In the genomic region with DNA sequence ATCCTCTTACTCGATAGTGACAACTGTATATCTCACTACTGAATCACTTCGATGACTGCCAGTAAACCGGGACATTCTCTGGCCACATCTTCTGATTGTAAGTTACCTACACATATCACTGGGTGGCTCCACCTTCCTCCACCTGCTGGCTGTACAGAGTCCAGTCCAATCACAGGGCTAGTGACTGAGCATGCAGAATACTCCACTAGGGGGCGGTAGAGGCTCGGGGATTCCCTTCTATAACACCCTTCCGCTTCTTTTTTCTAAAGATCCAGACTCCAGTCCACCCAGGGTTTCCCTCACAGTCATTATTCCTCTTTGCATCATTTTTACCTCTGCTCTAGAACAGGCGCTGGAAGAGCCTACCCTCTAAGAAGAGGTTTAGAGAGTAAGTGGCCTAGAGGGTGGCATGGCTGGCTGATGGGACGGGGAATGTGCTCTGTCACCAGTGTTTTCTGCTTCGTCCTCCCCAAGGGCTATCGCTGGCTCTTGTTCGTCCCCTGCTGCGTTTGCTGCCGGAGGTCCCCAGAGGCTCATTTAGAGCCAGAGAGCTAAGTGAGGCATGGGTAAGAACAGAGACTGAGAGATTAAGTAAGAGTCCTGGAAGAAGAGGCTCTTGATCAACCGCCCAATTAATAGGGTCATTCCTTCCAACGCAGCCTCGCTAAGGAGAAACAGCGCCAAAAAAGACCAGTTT, we compare ENCODE assay signal across 8 mouse cellular contexts. TPM values are rescaled to one million over a fixed set of nuclear protein-coding genes. Genes with fewer than 3 reads are reported as not detected.
DNase-seq lines count a peak whose midpoint lies in the region; ATAC-seq and TF ChIP-seq lines count a peak whose summit lies in the region.

No protein-coding gene starts in this region.

- TF ChIP-seq EP300 in MEL (IDR thresholded peaks at IDR 0.05; ENCODE audit: low read depth in 1 of 2, low read length in 2 of 2) = no peak

- no peak overlapping the region for H3K4me3 ChIP-seq in MEL (ENCODE audit: control insufficient read depth in 1 of 2, insufficient read depth in 1 of 2, low read depth in 2 of 2, low read length in 2 of 2)
- peak overlapping the region; percentile 21 for H3K4me3 ChIP-seq in cerebellum, adult 2 months (replicated peaks; ENCODE audit: insufficient read depth, low read depth, low read length)
- H3K4me3 ChIP-seq in layer of hippocampus, adult 2 months = peak overlapping the region; percentile 40
- H3K4me3 ChIP-seq in lung, adult 2 months (replicated peaks; ENCODE audit: extremely low read depth, low read depth, low read length) = no peak overlapping the region

- H3K9me3 ChIP-seq in MEL (replicated peaks; ENCODE audit: insufficient read depth, low read length) = no peaks in the 10 kb centered on the region

- H3K27me3 ChIP-seq in MEL (ENCODE audit: control insufficient read depth in 1 of 2, insufficient read depth in 2 of 2, low read length in 2 of 2) = no peaks in the 10 kb centered on the region
- no peaks in the 10 kb centered on the region for H3K27me3 ChIP-seq in cerebellum, adult 2 months (ENCODE audit: control insufficient read depth, insufficient read depth, low read length)

- no peaks in the 10 kb centered on the region for H3K79me2 ChIP-seq in MEL (ENCODE audit: control insufficient read depth, insufficient read depth, low read length, poor library complexity)

- DNase-seq in MEL (ENCODE audit: low read depth, low spot score) = peak; percentile 74
- DNase-seq in cerebellum, adult 2 months = peak; percentile 79 to 82
- DNase-seq in layer of hippocampus, adult 2 months (ENCODE audit: low spot score in 2 of 2) = peak; percentile 62 to 86
- peak; percentile 79 for DNase-seq in lung, adult 2 months
- peak; percentile 77 for DNase-seq in testis, postnatal 14 days (ENCODE audit: low spot score)

- peaks cover 0 to 4% of the 10 kb centered on the region in 2 experiments; a peak in 2 of 4 replicates for H3K36me3 ChIP-seq in MEL (ENCODE audit: control insufficient read depth in 1 of 2, insufficient read depth in 2 of 2, low read length in 2 of 2)

- H3K4me1 ChIP-seq in MEL (ENCODE audit: control insufficient read depth in 1 of 2, insufficient read depth in 2 of 2, low read length in 2 of 2) = peaks cover 0 to 8% of the 10 kb centered on the region in 2 experiments; a peak in 1 of 4 replicates
- H3K4me1 ChIP-seq in cerebellum, adult 2 months (ENCODE audit: control insufficient read depth, insufficient read depth, low read length) = peaks cover 6% of the 10 kb centered on the region; the same call in 1 of the 2 replicates
- peaks cover 13% of the 10 kb centered on the region for H3K4me1 ChIP-seq in lung, adult 2 months (ENCODE audit: control insufficient read depth, insufficient read depth, low read length)

- TF ChIP-seq POLR2A in MEL (IDR thresholded peaks at IDR 0.05; ENCODE audit: control insufficient read depth in 1 of 2, insufficient read depth in 1 of 2, low read depth in 1 of 2, low read length in 2 of 2, poor library complexity in 1 of 2) = no peak
- TF ChIP-seq POLR2A in cerebellum, adult 2 months (IDR thresholded peaks at IDR 0.05; ENCODE audit: borderline replicate concordance, insufficient read depth, low read length) = no peak
- no peak for TF ChIP-seq POLR2A in lung, adult 2 months (IDR thresholded peaks at IDR 0.05; ENCODE audit: borderline replicate concordance, extremely low read depth, low read depth, low read length)

- ATAC-seq in frontal cortex, adult (ENCODE audit: low TSS enrichment) = peak; percentile 97
- ATAC-seq in hematopoietic stem cell, adult 5-6 weeks (replicated peaks in 1 of 2; ENCODE audit: insufficient read depth in 1 of 2, low FRiP score in 2 of 2, low TSS enrichment in 1 of 2, low read depth in 1 of 2, poor library complexity in 2 of 2, severe bottlenecking in 2 of 2) = peak; percentile 54 to 57
- ATAC-seq in neutrophil, adult 5-6 weeks (ENCODE audit: extremely low read depth, insufficient number of reproducible peaks, low FRiP score, poor library complexity, severe bottlenecking) = peak; percentile 84

- H3K9ac ChIP-seq in MEL (ENCODE audit: control insufficient read depth, low read depth, low read length, poor library complexity, severe bottlenecking) = no peak overlapping the region

- WGBS in cerebellum, adult 2 months = 17% methylated on average over 17 of the region's 17 CpGs
- WGBS in lung, adult 2 months = 30% methylated on average over 17 of the region's 17 CpGs

- no peak overlapping the region for H3K27ac ChIP-seq in MEL (ENCODE audit: control insufficient read depth, low read depth, low read length)
- no peak overlapping the region for H3K27ac ChIP-seq in cerebellum, adult 2 months (ENCODE audit: insufficient read depth, low read length)
- H3K27ac ChIP-seq in layer of hippocampus, adult 2 months = no peak overlapping the region

- TF ChIP-seq RAD21 in MEL (IDR thresholded peaks at IDR 0.05; ENCODE audit: low read depth, low read length) = peak; percentile 82

- peak; percentile 70 to 87 (median 81) for TF ChIP-seq CTCF in MEL (IDR thresholded peaks at IDR 0.05 in 2 of 3, conservative IDR thresholded peaks at IDR 0.05 in 1 of 3; ENCODE audit: control insufficient read depth in 1 of 3, insufficient read depth in 1 of 3, low read depth in 2 of 3, low read length in 3 of 3, poor library complexity in 1 of 3, severe bottlenecking in 1 of 3)
- peak; percentile 88 for TF ChIP-seq CTCF in cerebellum, adult 2 months (IDR thresholded peaks at IDR 0.05; ENCODE audit: borderline replicate concordance, insufficient read depth, low read depth, low read length)
- peak; percentile 98 for TF ChIP-seq CTCF in layer of hippocampus, adult 2 months (conservative IDR thresholded peaks at IDR 0.05)
- peak; percentile 95 for TF ChIP-seq CTCF in lung, adult 2 months (IDR thresholded peaks at IDR 0.05; ENCODE audit: insufficient read depth, low read length)

TF ChIP-seq in MEL, 35 proteins besides CTCF, POLR2A, EP300 and RAD21:
- no peak for TF ChIP-seq E2F4 (IDR thresholded peaks at IDR 0.05; ENCODE audit: borderline replicate concordance, low read depth, low read length)
- no peak for TF ChIP-seq MAX (IDR thresholded peaks at IDR 0.05; ENCODE audit: low read length)
- TF ChIP-seq TBP (IDR thresholded peaks at IDR 0.05; ENCODE audit: low read depth, low read length) = no peak
- peak; percentile 83 for TF ChIP-seq SMC3 (IDR thresholded peaks at IDR 0.05; ENCODE audit: low read depth, low read length)
- no peak for TF ChIP-seq NELFE (IDR thresholded peaks at IDR 0.05; ENCODE audit: low read depth, low read length)
- TF ChIP-seq ZC3H11A (IDR thresholded peaks at IDR 0.05; ENCODE audit: low read depth, low read length) = peak; percentile 71
- no peak for TF ChIP-seq RCOR1 (IDR thresholded peaks at IDR 0.05; ENCODE audit: low read depth, low read length)

RNA-seq across cellular contexts. Expression of a gene that starts 16.9 kb away (rescaled TPM):
- 5.8 and 7.4 TPM in 2 replicates for total RNA-seq in MEL (2012; rRNA removed)
- 10 to 100 TPM in 1 of 2 experiments, not detected in 1; 10.4 TPM for polyA plus RNA-seq in MEL (2012; ENCODE audit: insufficient read depth in 1 of 2, insufficient read length in 2 of 2, low read depth in 1 of 2, low replicate concordance in 2 of 2, missing spikeins in 1 of 2)
- polyA plus RNA-seq in cerebellum, adult 2 months (2012; rRNA removed) = 17.3 and 18.3 TPM in 2 replicates
- 36.5 and 39.0 TPM in 2 replicates for total RNA-seq in hematopoietic stem cell, adult 5-6 weeks (2017)
- total RNA-seq in layer of hippocampus, adult 2 months (2021) = 10 to 100 TPM; 21.5 to 25.2 TPM
- 16.7 and 17.8 TPM in 2 replicates for polyA plus RNA-seq in lung, adult 2 months (2012; rRNA removed)
- total RNA-seq in neutrophil, adult 5-6 weeks (2017) = 47.8 and 49.7 TPM in 2 replicates

Comparison
In these comparisons a context has a peak if more than half of its experiments do, and no peak if none do; other contexts are left out.
1. H3K4me3 ChIP-seq: peak in cerebellum, adult 2 months (single experiment) and layer of hippocampus, adult 2 months (single experiment); none in MEL (0 of 2) and lung, adult 2 months (single experiment).
2. Peak in every context shown above with its lines, with median percentiles within 50 percentile points of each other: DNase-seq, CTCF ChIP-seq and ATAC-seq.